Mouse (Mus musculus): ENCODE data around the gene Gne. TPM values are rescaled to one million over a fixed set of nuclear protein-coding genes. Genes with fewer than 3 reads are reported as not detected.

Gene Gne
- total RNA-seq, 2 experiments from 2014 or later: 42.9 to 49.7 TPM

DNA sequence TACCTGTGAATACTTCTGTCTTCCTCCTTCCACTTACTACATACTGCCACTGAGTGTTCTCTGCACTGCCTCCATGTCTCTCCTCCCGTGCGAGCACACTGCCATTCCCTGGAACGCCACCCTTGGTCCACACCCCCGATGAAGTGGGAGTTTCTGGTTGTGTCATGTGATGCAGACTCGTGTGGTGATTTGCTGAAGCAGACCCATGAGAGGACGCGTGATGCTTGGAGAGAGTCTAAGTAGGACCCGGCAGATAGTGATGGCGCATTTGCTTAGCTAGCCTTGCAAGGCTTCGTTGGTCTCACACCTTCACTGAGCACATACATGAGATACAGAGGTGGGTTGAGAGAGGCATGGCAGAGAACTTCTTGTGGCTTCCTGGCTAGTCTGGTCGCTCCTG lies 90.9 kb downstream of the Gne start:
- DNase-seq (ENCODE audit: low spot score in 2 of 2): no peak
- intact Hi-C loops (cut with DNase I): no loop called here

DNA sequence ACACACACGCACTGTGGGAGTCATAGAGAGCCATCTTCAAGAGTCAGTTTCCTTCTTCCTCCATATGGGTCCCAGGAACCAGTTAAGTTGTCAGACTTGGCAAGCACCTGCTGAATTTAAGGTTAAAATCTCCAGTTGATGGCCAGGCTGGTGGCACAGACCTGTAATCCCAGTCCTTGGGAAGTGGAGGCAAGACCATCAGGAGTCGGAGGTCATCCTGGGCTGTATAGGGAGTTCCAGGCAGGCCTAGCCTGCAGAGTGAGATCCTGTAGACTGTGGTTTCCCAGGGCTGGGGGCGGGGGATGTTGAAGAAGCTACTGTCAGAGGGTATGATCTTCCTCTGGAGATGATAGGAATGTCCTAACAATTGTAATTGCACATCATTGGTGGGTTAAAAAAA lies 95.0 kb downstream of the Gne start:
- DNase-seq (ENCODE audit: low spot score in 2 of 2): no peak
- intact Hi-C loops (cut with DNase I): loop anchor here (10.0 kb wide), 1 partner anchor 224 kb away; no protein-coding TSS in a partner anchor

DNA sequence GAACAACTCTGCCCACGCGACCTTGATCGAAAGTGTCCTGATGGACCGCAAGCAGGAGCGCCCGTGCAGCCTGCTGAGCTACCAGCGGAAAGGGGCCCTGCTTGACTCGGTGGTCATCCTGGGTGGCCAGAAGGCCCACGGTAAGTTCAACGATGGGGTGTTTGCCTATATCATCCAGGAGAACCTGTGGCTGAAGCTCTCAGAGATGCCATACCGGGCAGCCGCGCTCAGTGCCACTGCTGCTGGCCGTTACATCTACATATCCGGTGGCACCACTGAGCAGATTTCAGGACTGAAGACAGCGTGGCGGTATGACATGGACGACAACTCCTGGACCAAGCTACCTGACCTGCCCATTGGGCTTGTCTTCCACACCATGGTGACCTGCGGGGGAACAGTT lies 99.7 kb downstream of the Gne start:
- no peak for DNase-seq (ENCODE audit: low spot score in 2 of 2)
- intact Hi-C loops (cut with DNase I): loop anchor here (5.0 to 10.0 kb wide), 2 partner anchors 77 to 220 kb away; no protein-coding TSS in a partner anchor

Other genes with a start within 250 kb of the Gne start
- gene Olfr157, start 244.0 kb downstream of the Gne start, total RNA-seq (2021): not detected
- gene Olfr155, start 232.6 kb downstream of the Gne start, total RNA-seq (2021): not detected
- 1 to 10 TPM; 6.0 to 7.1 TPM for gene Reck, start 208.6 kb downstream of the Gne start, total RNA-seq (2021)
- gene Glipr2, start 126.8 kb downstream of the Gne start, total RNA-seq (2021): 1 to 10 TPM; 2.7 to 2.9 TPM
- not detected for gene Ccin, start 100.7 kb downstream of the Gne start, total RNA-seq (2021)
- gene Clta, start 79.7 kb downstream of the Gne start, total RNA-seq (2021): 100 to 1,000 TPM; 280 to 281 TPM
- gene Rnf38, start 149.6 kb upstream of the Gne start, total RNA-seq (2021): 10 to 100 TPM; 60.7 to 68.6 TPM
- under 1 TPM; 0.46 to 0.69 TPM for gene Melk, start 216.7 kb upstream of the Gne start, total RNA-seq (2021)